Mouse (Mus musculus) megakaryocyte, embryonic 14.5 days (primary cell): ENCODE data around the gene Rps27rt. TPM values are rescaled to one million over a fixed set of nuclear protein-coding genes. Genes with fewer than 3 reads are reported as not detected.

ENCODE experiments used
- H3K27me3 ChIP-seq: replicated peaks from 2 replicates; pipeline ENCODE3; 2012; ENCODE audit warnings: inconsistent platforms
- H3K36me3 ChIP-seq: replicated peaks from 2 replicates; pipeline ENCODE3; 2012; ENCODE audit warnings: low read length, inconsistent platforms, mixed read lengths
- H3K4me1 ChIP-seq: 2 replicates; pipeline ENCODE4 v1.6.1; 2012; ENCODE audit warnings: inconsistent platforms
- H3K4me3 ChIP-seq: replicated peaks from 2 replicates; pipeline ENCODE3; 2012; ENCODE audit warnings: moderate library complexity, mild to moderate bottlenecking, inconsistent platforms
- H3K9me3 ChIP-seq: 2 replicates; pipeline ENCODE4 v1.6.1; 2012; ENCODE audit warnings: inconsistent platforms
- FLI1 ChIP-seq: IDR thresholded peaks from 2 replicates; pipeline ENCODE4 v1.6.1; 2012; ENCODE audit warnings: low read length, inconsistent platforms, mixed read lengths
- GATA1 ChIP-seq: IDR thresholded peaks from 3 replicates; pipeline ENCODE4 v1.6.1; 2012; ENCODE audit warnings: mixed read lengths, low read length, inconsistent platforms, borderline replicate concordance
- polyA plus RNA-seq: library from polyadenylated mRNA; stranded (reverse); fragments of >175 nt; gene quantifications from 2 replicates; pipeline ENCODE4 v1.2.3, GENCODE M21; 2012; ENCODE audit warnings: low replicate concordance; ENCODE audit not compliant: insufficient read depth

The Rps27rt gene
- polyA plus RNA-seq, 1 experiment: 2.1 TPM

DNA sequence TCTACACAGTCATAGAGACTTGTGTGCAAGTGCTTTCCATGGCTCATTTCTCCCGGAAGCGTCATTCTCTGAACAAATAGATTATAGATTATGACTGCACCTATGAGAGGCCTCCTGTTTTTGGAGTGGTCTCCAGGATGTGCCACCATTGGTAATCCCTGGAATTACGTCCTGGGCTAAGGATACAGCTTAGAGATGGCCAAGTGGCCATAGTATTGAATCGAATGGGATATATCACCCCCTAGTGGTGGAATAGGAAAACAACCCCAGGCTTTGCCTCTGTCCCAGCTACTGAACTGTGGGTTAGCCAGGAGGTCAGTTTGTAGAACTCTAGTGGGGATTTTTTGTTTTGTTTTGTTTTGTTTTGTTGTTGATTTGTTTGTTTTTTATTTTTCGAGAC, 25.6 kb downstream of the Rps27rt start:
- H3K9me3 ChIP-seq: peaks cover 27% of the 10 kb centered on the region
- no peaks in the 10 kb centered on the region for H3K4me1 ChIP-seq
- TF ChIP-seq GATA1: no peak
- TF ChIP-seq FLI1: no peak
- peaks cover 9% of the 10 kb centered on the region for H3K27me3 ChIP-seq
- no peak overlapping the region for H3K4me3 ChIP-seq
- no peaks in the 10 kb centered on the region for H3K36me3 ChIP-seq

GRCm38 (mm10) chr9:114955340-114955739, 27.2 kb downstream of the Rps27rt start:
- Histone ChIP-seq H3K4me3 (no peak overlapping the region), H3K9me3 (peaks cover 20% of the 10 kb centered on the region), H3K27me3 (peaks cover 3% of the 10 kb centered on the region), H3K4me1 (peaks cover 3% of the 10 kb centered on the region), H3K36me3 (no peaks in the 10 kb centered on the region)
- TF ChIP-seq GATA1 (no peak), FLI1 (no peak)

GRCm38 (mm10) chr9:114952866-114953265, 29.7 kb downstream of the Rps27rt start:
- H3K36me3 ChIP-seq: no peaks in the 10 kb centered on the region
- H3K4me3 ChIP-seq: no peak overlapping the region
- peaks cover 18% of the 10 kb centered on the region for H3K9me3 ChIP-seq
- H3K4me1 ChIP-seq: peaks cover 15% of the 10 kb centered on the region
- TF ChIP-seq GATA1 (no peak), FLI1 (no peak)
- H3K27me3 ChIP-seq: no peaks in the 10 kb centered on the region

- H3K27me3 ChIP-seq: peaks cover 3% of the 10 kb centered on the region
- H3K9me3 ChIP-seq: peaks cover 13% of the 10 kb centered on the region
- TF ChIP-seq FLI1 (no peak), GATA1 (no peak)
- H3K36me3 ChIP-seq: no peaks in the 10 kb centered on the region
- H3K4me3 ChIP-seq: no peak overlapping the region
- H3K4me1 ChIP-seq: peaks cover 15% of the 10 kb centered on the region
Measured at GRCm38 (mm10) chr9:114948395-114948794, 34.1 kb downstream of the Rps27rt start.

GRCm38 (mm10) chr9:114945576-114945975, 37.0 kb downstream of the Rps27rt start:
- Histone ChIP-seq H3K9me3 (peaks cover 30% of the 10 kb centered on the region), H3K4me1 (peaks cover 14% of the 10 kb centered on the region)
- no peak for TF ChIP-seq GATA1
- TF ChIP-seq FLI1: no peak

GRCm38 (mm10) chr9:114944642-114945041, 37.9 kb downstream of the Rps27rt start:
- Histone ChIP-seq H3K27me3 (peaks cover 3% of the 10 kb centered on the region), H3K36me3 (no peaks in the 10 kb centered on the region), H3K4me1 (peaks cover 8% of the 10 kb centered on the region), H3K4me3 (no peak overlapping the region), H3K9me3 (peaks cover 33% of the 10 kb centered on the region)
- TF ChIP-seq FLI1: no peak
- TF ChIP-seq GATA1: no peak

More at GRCm38 (mm10) chr9:114945576-114945975, 37.0 kb downstream of the Rps27rt start:
- no peak overlapping the region for H3K4me3 ChIP-seq
- H3K36me3 ChIP-seq: no peaks in the 10 kb centered on the region
- peaks cover 3% of the 10 kb centered on the region for H3K27me3 ChIP-seq

- H3K4me3 ChIP-seq: no peak overlapping the region
- peaks cover 22% of the 10 kb centered on the region for H3K9me3 ChIP-seq
- H3K36me3 ChIP-seq: no peaks in the 10 kb centered on the region
- H3K27me3 ChIP-seq: no peaks in the 10 kb centered on the region
- peaks cover 21% of the 10 kb centered on the region for H3K4me1 ChIP-seq
- no peak for TF ChIP-seq FLI1
- no peak for TF ChIP-seq GATA1
Measured at GRCm38 (mm10) chr9:114936687-114937086, 45.9 kb downstream of the Rps27rt start.

- TF ChIP-seq GATA1 (no peak), FLI1 (no peak)
- Histone ChIP-seq H3K36me3 (no peaks in the 10 kb centered on the region), H3K9me3 (peaks cover 8% of the 10 kb centered on the region), H3K27me3 (no peaks in the 10 kb centered on the region), H3K4me3 (no peak overlapping the region), H3K4me1 (peaks cover 28% of the 10 kb centered on the region)
Measured at GRCm38 (mm10) chr9:114935321-114935720, 47.2 kb downstream of the Rps27rt start.

GRCm38 (mm10) chr9:114934231-114934630, 48.3 kb downstream of the Rps27rt start:
- H3K4me1 ChIP-seq: peaks cover 28% of the 10 kb centered on the region
- H3K4me3 ChIP-seq: peak overlapping the region; percentile 99
- peaks cover 8% of the 10 kb centered on the region for H3K9me3 ChIP-seq
- TF ChIP-seq GATA1 (no peak), FLI1 (no peak)
- no peaks in the 10 kb centered on the region for H3K27me3 ChIP-seq
- H3K36me3 ChIP-seq: no peaks in the 10 kb centered on the region

GRCm38 (mm10) chr9:114933723-114934171, 48.8 kb downstream of the Rps27rt start, which contains the start of gene Gpd1l:
Gpd1l (minus strand) TSS chr9:114933987.
- Histone ChIP-seq H3K4me1 (peaks cover 33% of the 10 kb centered on the region), H3K9me3 (peaks cover 7% of the 10 kb centered on the region), H3K36me3 (no peaks in the 10 kb centered on the region), H3K4me3 (peak within 1 kb of the TSS; percentile 99), H3K27me3 (no peaks in the 10 kb centered on the region)
- TF ChIP-seq FLI1 (no peak), GATA1 (no peak)
